Mouse (Mus musculus) lung, adult 2 months (tissue): Measurements from ENCODE around the gene Lmnb2. TPM values are rescaled to one million over a fixed set of nuclear protein-coding genes. Genes with fewer than 3 reads are reported as not detected.

ENCODE experiments used
- DNase-seq: peaks from one replicate; pipeline ENCODE4 v3.0.0; 2022
- H3K4me1 ChIP-seq: fragments of 200-500 bp; 2 replicates; pipeline ENCODE4 v1.6.1; 2011; ENCODE audit warnings: low read length; ENCODE audit not compliant: control insufficient read depth, insufficient read depth
- H3K4me3 ChIP-seq: fragments of 200-500 bp; replicated peaks from 2 replicates; pipeline ENCODE3; 2011; ENCODE audit warnings: low read depth, mild to moderate bottlenecking, control low read depth, low read length; ENCODE audit errors: extremely low read depth
- CTCF ChIP-seq: fragments of 200-500 bp; IDR thresholded peaks from 2 replicates; pipeline ENCODE4 v1.5.1; 2011; ENCODE audit warnings: mild to moderate bottlenecking, low read length, control low read depth; ENCODE audit not compliant: insufficient read depth
- POLR2A ChIP-seq: fragments of 200-500 bp; IDR thresholded peaks from 2 replicates; pipeline ENCODE4 v1.6.1; 2011; ENCODE audit warnings: low read depth, mild to moderate bottlenecking, control low read depth, low read length, borderline replicate concordance; ENCODE audit errors: extremely low read depth
- WGBS: fragments of 180-500 bp; shearing (Covaris S2); methylation state at CpG from one replicate; pipeline ENCODE4 v1.1.7; 2018; 5-methylcytosine and 5-hydroxymethylcytosine counted together
- polyA plus RNA-seq: library from polyadenylated mRNA; depleted of rRNA; stranded (reverse); fragments of >200 nt; gene quantifications from 2 replicates; pipeline ENCODE4 v1.2.3, GENCODE M21; 2012

The Lmnb2 gene
- polyA plus RNA-seq, 1 experiment, result 11.3 TPM

- peak; percentile 23 for DNase-seq
- Histone ChIP-seq H3K4me1 (no peaks in the 10 kb centered on the region), H3K4me3 (no peak overlapping the region)
- TF ChIP-seq POLR2A (no peak), CTCF (no peak)
- 33% methylated on average over 11 of the region's 11 CpGs for WGBS
These were observed 30.9 kb downstream of the Lmnb2 start for GRCm38 (mm10) chr10:80887181-80887580.

GRCm38 (mm10) chr10:80881301-80881700 lies 36.7 kb downstream of the Lmnb2 start:
- 25% methylated on average over 10 of the region's 10 CpGs for WGBS
- DNase-seq, result peak; percentile 74
- no peaks in the 10 kb centered on the region for H3K4me1 ChIP-seq
- no peak for TF ChIP-seq POLR2A
- TF ChIP-seq CTCF, result peak; percentile 86
- H3K4me3 ChIP-seq, result no peak overlapping the region

- WGBS, result 69% methylated on average over 2 of the region's 2 CpGs
- no peak overlapping the region for H3K4me3 ChIP-seq
- TF ChIP-seq POLR2A (no peak), CTCF (no peak)
- no peak for DNase-seq
- H3K4me1 ChIP-seq, result no peaks in the 10 kb centered on the region
These were observed 37.1 kb downstream of the Lmnb2 start for GRCm38 (mm10) chr10:80880901-80881300.

GRCm38 (mm10) chr10:80880131-80880641 lies 37.9 kb downstream of the Lmnb2 start:
- H3K4me1 ChIP-seq, result no peaks in the 10 kb centered on the region
- TF ChIP-seq POLR2A (no peak), CTCF (peak; percentile 98)
- peak; percentile 57 for DNase-seq
- H3K4me3 ChIP-seq, result no peak overlapping the region
- WGBS, result 7% methylated on average over 5 of the region's 5 CpGs

- no peak for DNase-seq
- no peak for TF ChIP-seq POLR2A
- no peak for TF ChIP-seq CTCF
- whole genome bisulfite sequencing, result 28% methylated on average over 3 of the region's 3 CpGs
- no peaks in the 10 kb centered on the region for H3K4me1 ChIP-seq
- no peak overlapping the region for H3K4me3 ChIP-seq
These were observed 41.5 kb downstream of the Lmnb2 start for GRCm38 (mm10) chr10:80876594-80876993.

- no peaks in the 10 kb centered on the region for H3K4me1 ChIP-seq
- peak; percentile 51 for DNase-seq
- no peak overlapping the region for H3K4me3 ChIP-seq
- TF ChIP-seq POLR2A, result no peak
- peak; percentile 62 for TF ChIP-seq CTCF
- 28% methylated on average over 5 of the region's 5 CpGs for WGBS
These were observed 42.0 kb downstream of the Lmnb2 start for GRCm38 (mm10) chr10:80876028-80876427.

- TF ChIP-seq POLR2A, result no peak
- TF ChIP-seq CTCF, result no peak
- 74% methylated on average over 9 of the region's 9 CpGs for WGBS
- H3K4me3 ChIP-seq, result no peak overlapping the region
- DNase-seq, result no peak
- no peaks in the 10 kb centered on the region for H3K4me1 ChIP-seq
These were observed 44.0 kb downstream of the Lmnb2 start for GRCm38 (mm10) chr10:80874035-80874434.

GRCm38 (mm10) chr10:80871581-80871980 lies 46.5 kb downstream of the Lmnb2 start, which contains the start of gene Tmprss9:
TSS of gene Tmprss9 (plus strand) at chr10:80871848.
- no peak for DNase-seq
- Histone ChIP-seq H3K4me3 (no peak within 1 kb of the TSS), H3K4me1 (no peaks in the 10 kb centered on the region)
- WGBS, result 29% methylated on average over 9 of the region's 9 CpGs
- TF ChIP-seq POLR2A, result no peak
- no peak for TF ChIP-seq CTCF

GRCm38 (mm10) chr10:80870993-80871392 lies 47.1 kb downstream of the Lmnb2 start:
- Histone ChIP-seq H3K4me1 (no peaks in the 10 kb centered on the region), H3K4me3 (no peak overlapping the region)
- 61% methylated on average over 4 of the region's 6 CpGs for WGBS
- DNase-seq, result no peak
- TF ChIP-seq POLR2A, result no peak
- TF ChIP-seq CTCF, result no peak

GRCm38 (mm10) chr10:80864446-80864845 lies 53.6 kb downstream of the Lmnb2 start:
- no peaks in the 10 kb centered on the region for H3K4me1 ChIP-seq
- H3K4me3 ChIP-seq, result no peak overlapping the region
- WGBS, result 84% methylated on average over 16 of the region's 16 CpGs
- no peak for DNase-seq
- TF ChIP-seq POLR2A (no peak), CTCF (no peak)
